Mouse (Mus musculus): ENCODE data around the gene Atxn1.

GRCm38 (mm10) chr13:45967371-45967770 is 2.6 kb upstream of the Atxn1 start:
- no peak for TF ChIP-seq POLR2A (IDR thresholded peaks at IDR 0.05; ENCODE audit: low read depth, low read length)
- TF ChIP-seq CTCF (IDR thresholded peaks at IDR 0.05; ENCODE audit: extremely low read depth, insufficient read length, insufficient replicate concordance, low read depth, low read length): no peak
